Mouse (Mus musculus): Measurements from ENCODE around the gene Krt14. TPM values are rescaled to one million over a fixed set of nuclear protein-coding genes. Genes with fewer than 3 reads are reported as not detected.
"Not testable (repeated sequence)": the region's sequence is repeated elsewhere in the genome, so short reads cannot be mapped to it uniquely, and the experiment has no call there.

Gene Krt14
- polyA plus RNA-seq (2015; fragmentation: Nextera tagmentation; extraction: Ambion mirVana), result 2.1 and 5.0 TPM in 2 replicates

GRCm38 (mm10) chr11:100207498-100207897 is at the start of gene Krt14:
Gene Krt14, minus strand, starts transcription at chr11:100207548.
- H3K36me3 ChIP-seq (ENCODE audit: control insufficient read depth, insufficient read depth, low read length), result no peaks in the 10 kb centered on the region
- no peak for ATAC-seq (ENCODE audit: low read depth)
- H3K4me1 ChIP-seq (replicated peaks; ENCODE audit: control insufficient read depth, insufficient read depth, low read length), result no peaks in the 10 kb centered on the region
- no peaks in the 10 kb centered on the region for H3K27me3 ChIP-seq (ENCODE audit: control insufficient read depth, insufficient read depth, low read depth, low read length)
- 83% methylated on average over 8 of the region's 8 CpGs for WGBS
- H3K27ac ChIP-seq (ENCODE audit: low read length), result no peak within 1 kb of the TSS
- no peak within 1 kb of the TSS for H3K4me3 ChIP-seq (ENCODE audit: low read length)
- H3K9me3 ChIP-seq (ENCODE audit: control insufficient read depth, low read length), result no peaks in the 10 kb centered on the region; the same call in 1 of the 2 replicates
- no peak within 1 kb of the TSS for H3K9ac ChIP-seq (ENCODE audit: low read length)
- H3K4me2 ChIP-seq (ENCODE audit: low read depth, low read length), result no peak within 1 kb of the TSS

DNA sequence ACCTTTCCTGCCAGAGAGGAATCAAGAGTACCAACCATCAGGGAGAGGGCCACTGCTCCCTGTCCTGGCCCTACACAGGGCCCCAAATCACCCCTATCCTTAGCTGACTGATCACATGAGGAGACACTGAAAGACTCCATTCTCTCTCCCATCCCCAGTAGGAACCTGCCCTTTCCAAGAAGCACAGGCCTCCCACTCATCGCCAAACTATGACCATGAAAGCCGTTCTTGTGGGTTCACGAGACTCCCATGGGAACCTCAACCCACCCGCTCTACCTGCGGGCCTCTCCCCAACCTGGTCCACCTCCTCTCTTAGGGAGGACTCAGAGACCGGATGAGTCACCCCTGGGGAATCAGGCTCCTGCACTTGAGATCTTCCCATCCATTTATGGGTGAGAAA is 48.2 kb upstream of the Krt14 start:
- Histone ChIP-seq H3K27ac (ENCODE audit: low read length) (no peak overlapping the region), H3K27me3 (ENCODE audit: control insufficient read depth, insufficient read depth, low read depth, low read length) (no peaks in the 10 kb centered on the region), H3K9me3 (ENCODE audit: control insufficient read depth, low read length) (no peaks in the 10 kb centered on the region), H3K36me3 (ENCODE audit: control insufficient read depth, insufficient read depth, low read length) (no peaks in the 10 kb centered on the region), H3K4me3 (ENCODE audit: low read length) (no peak overlapping the region), H3K4me1 (replicated peaks; ENCODE audit: control insufficient read depth, insufficient read depth, low read length) (no peaks in the 10 kb centered on the region), H3K9ac (ENCODE audit: low read length) (no peak overlapping the region), H3K4me2 (ENCODE audit: low read depth, low read length) (no peak overlapping the region)
- ATAC-seq (ENCODE audit: low read depth), result no peak
- WGBS, result 84% methylated on average over 6 of the region's 6 CpGs

DNA sequence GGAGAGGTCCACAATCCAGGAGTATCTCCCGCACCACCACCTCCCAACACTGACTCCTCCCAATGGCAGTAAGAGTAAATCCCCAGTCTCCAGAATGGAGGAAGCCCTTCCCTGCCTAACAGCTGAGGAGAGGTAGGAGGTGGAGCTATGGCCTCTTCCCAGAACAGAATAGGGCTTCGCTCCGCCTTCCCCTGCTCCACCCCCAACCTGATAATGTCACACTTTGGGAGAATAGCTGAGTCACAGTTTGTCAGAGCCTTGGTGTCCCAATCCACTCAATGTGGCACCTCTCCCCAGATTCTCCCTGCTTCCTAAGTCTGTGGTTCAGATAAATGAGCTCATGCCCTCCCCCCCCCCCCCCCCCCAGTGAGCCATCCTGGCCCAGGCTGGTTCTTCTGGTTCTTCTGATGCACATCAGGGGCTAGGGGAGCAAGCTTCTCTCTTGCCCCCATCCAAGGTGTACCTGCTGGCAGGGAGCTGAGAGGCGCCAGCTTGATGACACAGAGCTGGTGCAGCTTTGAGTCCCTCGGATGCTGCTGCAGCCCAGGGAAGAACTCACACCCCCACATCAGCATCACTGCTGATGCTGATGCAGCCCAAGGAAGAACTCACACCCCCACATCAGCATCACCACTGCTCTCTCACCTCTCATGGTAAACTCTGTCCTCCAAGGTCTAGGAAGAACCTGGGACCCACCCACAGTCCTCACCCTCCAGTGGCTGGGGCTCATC is 47.2 kb upstream of the Krt14 start:
- H3K36me3 ChIP-seq (ENCODE audit: control insufficient read depth, insufficient read depth, low read length), result no peaks in the 10 kb centered on the region
- no peaks in the 10 kb centered on the region for H3K9me3 ChIP-seq (ENCODE audit: control insufficient read depth, low read length)
- no peaks in the 10 kb centered on the region for H3K4me1 ChIP-seq (replicated peaks; ENCODE audit: control insufficient read depth, insufficient read depth, low read length)
- WGBS, result 50% methylated on average over 5 of the region's 5 CpGs
- H3K4me3 ChIP-seq (ENCODE audit: low read length), result no peak overlapping the region
- H3K27me3 ChIP-seq (ENCODE audit: control insufficient read depth, insufficient read depth, low read depth, low read length), result no peaks in the 10 kb centered on the region
- H3K4me2 ChIP-seq (ENCODE audit: low read depth, low read length), result no peak overlapping the region
- no peak overlapping the region for H3K27ac ChIP-seq (ENCODE audit: low read length)
- no peak for ATAC-seq (ENCODE audit: low read depth)
- H3K9ac ChIP-seq (ENCODE audit: low read length), result no peak overlapping the region

- no peak within 1 kb of the TSS for H3K9ac ChIP-seq (ENCODE audit: low read length)
- WGBS, result 75% methylated on average over 7 of the region's 7 CpGs
- ATAC-seq (ENCODE audit: low read depth), result no peak
These were observed 41.6 kb upstream of the Krt14 start, which contains the start of gene Krt16 for GRCm38 (mm10) chr11:100248852-100249465. Gene Krt16, minus strand, starts transcription at chr11:100248902.

GRCm38 (mm10) chr11:100246471-100246870 is 39.1 kb upstream of the Krt14 start:
- 59% methylated on average over 7 of the region's 7 CpGs for WGBS
- not testable (repeated sequence) for H3K9me3 ChIP-seq (ENCODE audit: control insufficient read depth, low read length); ATAC-seq (ENCODE audit: low read depth); H3K36me3 ChIP-seq (ENCODE audit: control insufficient read depth, insufficient read depth, low read length); H3K4me2 ChIP-seq (ENCODE audit: low read depth, low read length); H3K27me3 ChIP-seq (ENCODE audit: control insufficient read depth, insufficient read depth, low read depth, low read length); H3K4me3 ChIP-seq (ENCODE audit: low read length); H3K27ac ChIP-seq (ENCODE audit: low read length); H3K4me1 ChIP-seq (replicated peaks; ENCODE audit: control insufficient read depth, insufficient read depth, low read length); H3K9ac ChIP-seq (ENCODE audit: low read length)

More at GRCm38 (mm10) chr11:100248852-100249465, 41.6 kb upstream of the Krt14 start, which contains the start of gene Krt16:
- Histone ChIP-seq H3K9me3 (ENCODE audit: control insufficient read depth, low read length) (no peaks in the 10 kb centered on the region), H3K36me3 (ENCODE audit: control insufficient read depth, insufficient read depth, low read length) (no peaks in the 10 kb centered on the region), H3K4me2 (ENCODE audit: low read depth, low read length) (no peak within 1 kb of the TSS), H3K4me3 (ENCODE audit: low read length) (no peak within 1 kb of the TSS), H3K27me3 (ENCODE audit: control insufficient read depth, insufficient read depth, low read depth, low read length) (no peaks in the 10 kb centered on the region), H3K4me1 (replicated peaks; ENCODE audit: control insufficient read depth, insufficient read depth, low read length) (no peaks in the 10 kb centered on the region), H3K27ac (ENCODE audit: low read length) (no peak within 1 kb of the TSS)

GRCm38 (mm10) chr11:100240272-100240671 is 32.9 kb upstream of the Krt14 start:
- not testable (repeated sequence) for ATAC-seq (ENCODE audit: low read depth); H3K4me3 ChIP-seq (ENCODE audit: low read length); H3K4me2 ChIP-seq (ENCODE audit: low read depth, low read length); H3K4me1 ChIP-seq (replicated peaks; ENCODE audit: control insufficient read depth, insufficient read depth, low read length); H3K27ac ChIP-seq (ENCODE audit: low read length); H3K36me3 ChIP-seq (ENCODE audit: control insufficient read depth, insufficient read depth, low read length); H3K9me3 ChIP-seq (ENCODE audit: control insufficient read depth, low read length); H3K27me3 ChIP-seq (ENCODE audit: control insufficient read depth, insufficient read depth, low read depth, low read length); H3K9ac ChIP-seq (ENCODE audit: low read length)
- WGBS, result 85% methylated on average over 4 of the region's 4 CpGs

DNA sequence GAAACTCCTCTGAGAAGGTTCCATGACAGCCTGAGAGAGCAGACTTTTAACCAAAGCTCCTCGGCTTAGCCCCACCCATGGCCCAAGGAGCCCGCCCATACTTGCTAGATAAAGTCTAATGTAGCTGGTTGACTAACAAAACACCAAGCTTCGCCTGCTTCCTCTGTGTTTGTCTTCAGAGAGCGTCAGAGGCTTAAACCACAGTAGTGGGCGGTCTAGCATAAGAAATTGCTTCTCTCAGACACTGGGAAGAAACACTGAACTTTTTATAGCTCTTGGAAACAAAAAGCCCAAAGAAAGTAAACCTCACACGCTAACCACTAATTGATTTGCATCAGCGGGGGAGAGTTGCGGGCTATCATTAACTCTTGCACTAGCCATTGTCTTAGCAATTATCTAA is 14.4 kb upstream of the Krt14 start:
- no peaks in the 10 kb centered on the region for H3K27me3 ChIP-seq (ENCODE audit: control insufficient read depth, insufficient read depth, low read depth, low read length)
- peaks cover 5% of the 10 kb centered on the region for H3K9me3 ChIP-seq (ENCODE audit: control insufficient read depth, low read length)
- ATAC-seq (ENCODE audit: low read depth), result no peak
- no peak overlapping the region for H3K9ac ChIP-seq (ENCODE audit: low read length)
- no peak overlapping the region for H3K4me2 ChIP-seq (ENCODE audit: low read depth, low read length)
- H3K36me3 ChIP-seq (ENCODE audit: control insufficient read depth, insufficient read depth, low read length), result no peaks in the 10 kb centered on the region
- H3K27ac ChIP-seq (ENCODE audit: low read length), result no peak overlapping the region
- no peak overlapping the region for H3K4me3 ChIP-seq (ENCODE audit: low read length)
- WGBS, result 65% methylated on average over 8 of the region's 8 CpGs
- H3K4me1 ChIP-seq (replicated peaks; ENCODE audit: control insufficient read depth, insufficient read depth, low read length), result no peaks in the 10 kb centered on the region

GRCm38 (mm10) chr11:100219304-100219703 is 12.0 kb upstream of the Krt14 start:
- no peak for ATAC-seq (ENCODE audit: low read depth)
- Histone ChIP-seq H3K4me2 (ENCODE audit: low read depth, low read length) (no peak overlapping the region), H3K4me3 (ENCODE audit: low read length) (no peak overlapping the region), H3K27ac (ENCODE audit: low read length) (no peak overlapping the region), H3K9me3 (ENCODE audit: control insufficient read depth, low read length) (no peaks in the 10 kb centered on the region), H3K4me1 (replicated peaks; ENCODE audit: control insufficient read depth, insufficient read depth, low read length) (no peaks in the 10 kb centered on the region), H3K36me3 (ENCODE audit: control insufficient read depth, insufficient read depth, low read length) (no peaks in the 10 kb centered on the region), H3K27me3 (ENCODE audit: control insufficient read depth, insufficient read depth, low read depth, low read length) (no peaks in the 10 kb centered on the region), H3K9ac (ENCODE audit: low read length) (no peak overlapping the region)
- WGBS, result 78% methylated on average over 4 of the region's 4 CpGs

GRCm38 (mm10) chr11:100208542-100208941 is 1.2 kb upstream of the Krt14 start:
- 31% methylated on average over 6 of the region's 6 CpGs for WGBS
- Histone ChIP-seq H3K9ac (ENCODE audit: low read length) (no peak overlapping the region), H3K27ac (ENCODE audit: low read length) (no peak overlapping the region)

More at GRCm38 (mm10) chr11:100208542-100208941, 1.2 kb upstream of the Krt14 start:
- Histone ChIP-seq H3K4me2 (ENCODE audit: low read depth, low read length) (no peak overlapping the region), H3K4me3 (ENCODE audit: low read length) (no peak overlapping the region), H3K36me3 (ENCODE audit: control insufficient read depth, insufficient read depth, low read length) (no peaks in the 10 kb centered on the region), H3K27me3 (ENCODE audit: control insufficient read depth, insufficient read depth, low read depth, low read length) (no peaks in the 10 kb centered on the region), H3K9me3 (ENCODE audit: control insufficient read depth, low read length) (no peaks in the 10 kb centered on the region), H3K4me1 (replicated peaks; ENCODE audit: control insufficient read depth, insufficient read depth, low read length) (no peaks in the 10 kb centered on the region)
- no peak for ATAC-seq (ENCODE audit: low read depth)

Measured in lung, embryonic 16.5 days (tissue).